Comparison of ENCODE assay signal across 11 mouse cellular contexts in genomic region chr7:133099266-133099665, GRCm38 (mm10). TPM values are rescaled to one million over a fixed set of nuclear protein-coding genes. Genes with fewer than 3 reads are reported as not detected.
DNase-seq lines count a peak whose midpoint lies in the region; ATAC-seq and TF ChIP-seq lines count a peak whose summit lies in the region.
"Had no signal": no experiment of that assay in that cellular context is flagged by ENCODE, and none has a peak within 500 bp of the region (broad histone marks: within the 10 kb centered on the region; RNA-seq: fewer than 3 reads in every experiment).

No protein-coding gene starts in this region.

- no peaks in the 10 kb centered on the region for H3K9me3 ChIP-seq in midbrain, postnatal 0 days (ENCODE audit: low read length)
- no peaks in the 10 kb centered on the region for H3K9me3 ChIP-seq in midbrain, embryonic 11.5 days (ENCODE audit: control insufficient read depth, low read length)
- no peaks in the 10 kb centered on the region for H3K9me3 ChIP-seq in intestine, postnatal 0 days (ENCODE audit: control insufficient read depth)

- H3K36me3 ChIP-seq in midbrain, postnatal 0 days (ENCODE audit: insufficient read depth, low read length): no peaks in the 10 kb centered on the region
- H3K36me3 ChIP-seq in midbrain, embryonic 11.5 days (ENCODE audit: control insufficient read depth, insufficient read depth, low read length): no peaks in the 10 kb centered on the region
- H3K36me3 ChIP-seq in intestine, postnatal 0 days (ENCODE audit: control insufficient read depth, insufficient read depth): peaks cover 6% of the 10 kb centered on the region; the same call in 1 of the 2 replicates

- no peaks in the 10 kb centered on the region for H3K27me3 ChIP-seq in cerebellum, adult 2 months (ENCODE audit: control insufficient read depth, insufficient read depth, low read length)
- no peaks in the 10 kb centered on the region for H3K27me3 ChIP-seq in midbrain, postnatal 0 days (ENCODE audit: insufficient read depth, low read length)
- H3K27me3 ChIP-seq in midbrain, embryonic 11.5 days (ENCODE audit: control insufficient read depth, insufficient read depth, low read length): no peaks in the 10 kb centered on the region
- H3K27me3 ChIP-seq in intestine, postnatal 0 days (replicated peaks; ENCODE audit: control insufficient read depth, insufficient read depth, low read length): no peaks in the 10 kb centered on the region

- peaks cover 50% of the 10 kb centered on the region for H3K4me1 ChIP-seq in cerebellum, adult 2 months (ENCODE audit: control insufficient read depth, insufficient read depth, low read length)
- peaks cover 3% of the 10 kb centered on the region; the same call in 1 of the 2 replicates for H3K4me1 ChIP-seq in midbrain, postnatal 0 days (ENCODE audit: insufficient read depth, low read length)
- no peaks in the 10 kb centered on the region; the same call in 1 of the 2 replicates for H3K4me1 ChIP-seq in midbrain, embryonic 11.5 days (ENCODE audit: control insufficient read depth, insufficient read depth, low read length)
- H3K4me1 ChIP-seq in intestine, postnatal 0 days (replicated peaks; ENCODE audit: control insufficient read depth, insufficient read depth, low read length): peaks cover 3% of the 10 kb centered on the region; the same call in 1 of the 2 replicates
- H3K4me1 ChIP-seq in olfactory bulb, adult 2 months (ENCODE audit: control insufficient read depth, insufficient read depth, low read length): peaks cover 44% of the 10 kb centered on the region

- H3K4me2 ChIP-seq in midbrain, postnatal 0 days (ENCODE audit: low read depth, low read length, poor library complexity, severe bottlenecking): no peak overlapping the region
- H3K4me2 ChIP-seq in midbrain, embryonic 11.5 days: no peak overlapping the region
- no peak overlapping the region for H3K4me2 ChIP-seq in intestine, postnatal 0 days (replicated peaks; ENCODE audit: low read depth)

- H3K9ac ChIP-seq in midbrain, postnatal 0 days (replicated peaks; ENCODE audit: low read length, poor library complexity, severe bottlenecking): no peak overlapping the region
- H3K9ac ChIP-seq in midbrain, embryonic 11.5 days (ENCODE audit: low read length): no peak overlapping the region
- H3K9ac ChIP-seq in intestine, postnatal 0 days (ENCODE audit: low read depth, low read length): no peak overlapping the region

- no peak for TF ChIP-seq POLR2A in cerebellum, adult 2 months (IDR thresholded peaks at IDR 0.05; ENCODE audit: borderline replicate concordance, insufficient read depth, low read length)
- TF ChIP-seq POLR2A in olfactory bulb, adult 2 months (IDR thresholded peaks at IDR 0.05; ENCODE audit: insufficient read depth, low read depth, low read length): no peak

- WGBS in cerebellum, adult 2 months: 13% methylated on average over 4 of the region's 4 CpGs
- WGBS in midbrain, postnatal 0 days: 49% methylated on average over 4 of the region's 4 CpGs
- 58% methylated on average over 4 of the region's 4 CpGs for WGBS in midbrain, embryonic 11.5 days
- WGBS in intestine, postnatal 0 days: 39% methylated on average over 4 of the region's 4 CpGs
- 46% methylated on average over 4 of the region's 4 CpGs for WGBS in olfactory bulb, adult 2 months

- peak overlapping the region; percentile 5; the same call in 1 of the 2 replicates for H3K27ac ChIP-seq in cerebellum, adult 2 months (ENCODE audit: insufficient read depth, low read length)
- 0 out of 2 replicates have a peak overlapping the region, but pooled peaks have one; percentile 3 for H3K27ac ChIP-seq in midbrain, postnatal 0 days (ENCODE audit: low read depth, low read length)
- H3K27ac ChIP-seq in midbrain, embryonic 11.5 days (ENCODE audit: low read depth, low read length): no peak overlapping the region
- H3K27ac ChIP-seq in intestine, postnatal 0 days (ENCODE audit: low read depth, low read length): 0 out of 2 replicates have a peak overlapping the region, but pooled peaks have one; percentile 35
- 0 out of 2 replicates have a peak overlapping the region, but pooled peaks have one; percentile 39 for H3K27ac ChIP-seq in olfactory bulb, adult 2 months (ENCODE audit: insufficient read depth, low read depth, low read length)

- ATAC-seq in midbrain, postnatal 0 days (ENCODE audit: low FRiP score): no peak
- no peak for ATAC-seq in midbrain, embryonic 11.5 days (ENCODE audit: low FRiP score)
- no peak for ATAC-seq in intestine, postnatal 0 days
- ATAC-seq in CD4-positive, CD25-positive, alpha-beta regulatory T cell, adult 4 months: no peak
- ATAC-seq: forebrain, embryonic 14.5 days had no signal

- H3K4me3 ChIP-seq in cerebellum, adult 2 months (replicated peaks; ENCODE audit: insufficient read depth, low read depth, low read length): no peak overlapping the region
- no peak overlapping the region for H3K4me3 ChIP-seq in midbrain, postnatal 0 days (ENCODE audit: low read depth, low read length)
- no peak overlapping the region for H3K4me3 ChIP-seq in midbrain, embryonic 11.5 days (ENCODE audit: low read depth, low read length)
- H3K4me3 ChIP-seq in intestine, postnatal 0 days (ENCODE audit: low read depth, low read length): no peak overlapping the region
- H3K4me3 ChIP-seq in olfactory bulb, adult 2 months (ENCODE audit: insufficient read depth, low read depth, low read length): no peak overlapping the region

- no peak for DNase-seq in cerebellum, adult 2 months
- DNase-seq in cerebellum, postnatal 14 days: no peak
- DNase-seq in midbrain, postnatal 0 days (ENCODE audit: low spot score): no peak
- DNase-seq in midbrain, embryonic 11.5 days (ENCODE audit: low spot score, missing footprints): no peak
- DNase-seq in adrenal gland, postnatal 25 days: no peak
- DNase-seq: embryo, embryonic 11 days had no signal

- no peak for TF ChIP-seq CTCF in cerebellum, adult 2 months (IDR thresholded peaks at IDR 0.05; ENCODE audit: borderline replicate concordance, insufficient read depth, low read depth, low read length)
- TF ChIP-seq CTCF in midbrain, postnatal 0 days (IDR thresholded peaks at IDR 0.05): no peak
- no peak for TF ChIP-seq CTCF in intestine, postnatal 0 days (IDR thresholded peaks at IDR 0.05; ENCODE audit: low read depth)
- TF ChIP-seq CTCF in olfactory bulb, adult 2 months (IDR thresholded peaks at IDR 0.05; ENCODE audit: insufficient read depth, low read depth, low read length): no peak

RNA-seq across cellular contexts. Expression of gene Fgfr2, which starts 23.9 kb away (rescaled TPM):
- polyA plus RNA-seq in cerebellum, adult 2 months (2012; rRNA removed): 77.9 and 95.3 TPM in 2 replicates
- total RNA-seq in midbrain, postnatal 0 days (2014; rRNA removed): 32.6 and 37.2 TPM in 2 replicates
- 10.7 and 12.1 TPM in 2 replicates for polyA plus RNA-seq in midbrain, postnatal 0 days (2015; fragmentation: Nextera tagmentation; extraction: Ambion mirVana)
- polyA plus RNA-seq in midbrain, embryonic 11.5 days (2014; fragmentation: Nextera tagmentation; extraction: Ambion mirVana): 85.3 and 92.0 TPM in 2 replicates
- polyA plus RNA-seq in intestine, postnatal 0 days (2015; fragmentation: Nextera tagmentation; extraction: Ambion mirVana): 29.5 and 29.8 TPM in 2 replicates
- not detected in 2 replicates for polyA plus RNA-seq in olfactory bulb, adult 2 months (2012; ENCODE audit: insufficient read depth, insufficient read length, low replicate concordance, missing spikeins)
- 181 and 186 TPM in 2 replicates for total RNA-seq in adrenal gland, postnatal 25 days (2021)
- polyA plus RNA-seq in CD4-positive, CD25-positive, alpha-beta regulatory T cell, adult 4 months (2017; shearing (Covaris generic)): not detected
- total RNA-seq: hematopoietic stem cell, adult 5-6 weeks had no signal

RNA-seq across cellular contexts. Expression of gene Ctbp2, which starts 24.9 kb away (rescaled TPM):
- polyA plus RNA-seq in cerebellum, adult 2 months (2012; rRNA removed): 96.2 and 111 TPM in 2 replicates
- 58.6 and 64.8 TPM in 2 replicates for total RNA-seq in midbrain, postnatal 0 days (2014; rRNA removed)
- 25.9 and 29.1 TPM in 2 replicates for polyA plus RNA-seq in midbrain, postnatal 0 days (2015; fragmentation: Nextera tagmentation; extraction: Ambion mirVana)
- polyA plus RNA-seq in midbrain, embryonic 11.5 days (2014; fragmentation: Nextera tagmentation; extraction: Ambion mirVana): 118 and 131 TPM in 2 replicates
- 42.2 and 42.6 TPM in 2 replicates for polyA plus RNA-seq in intestine, postnatal 0 days (2015; fragmentation: Nextera tagmentation; extraction: Ambion mirVana)
- polyA plus RNA-seq in olfactory bulb, adult 2 months (2012; ENCODE audit: insufficient read depth, insufficient read length, low replicate concordance, missing spikeins): not detected in 2 replicates
- total RNA-seq in adrenal gland, postnatal 25 days (2021): 69.9 and 80.6 TPM in 2 replicates
- polyA plus RNA-seq in CD4-positive, CD25-positive, alpha-beta regulatory T cell, adult 4 months (2017; shearing (Covaris generic)): 1 to 10 TPM; 7.8 to 8.2 TPM
